Mouse (Mus musculus) forebrain, postnatal 0 days (tissue): ENCODE data around the gene Spice1. TPM values are rescaled to one million over a fixed set of nuclear protein-coding genes. Genes with fewer than 3 reads are reported as not detected.

ENCODE experiments used
- ATAC-seq: fragments of 200-750 bp; cut with Nextera tagmentation; 2 replicates; pipeline ENCODE4 v1.8.0; 2017; ENCODE audit warnings: mild to moderate bottlenecking, moderate library complexity
- DNase-seq: peaks from one replicate; pipeline ENCODE4 v3.0.0-alpha.2; 2015
- H3K27ac ChIP-seq: fragments of 300-500 bp; sonication (generic); 2 replicates; pipeline ENCODE4 v1.5.1; 2014; ENCODE audit warnings: low read depth, mild to moderate bottlenecking, antibody characterized with exemption, low read length, moderate library complexity, mixed read lengths
- H3K27me3 ChIP-seq: fragments of 300-500 bp; sonication (generic); 2 replicates; pipeline ENCODE4 v1.6.1; 2014; ENCODE audit warnings: mild to moderate bottlenecking, low read length, mixed read lengths; ENCODE audit not compliant: insufficient read depth
- H3K36me3 ChIP-seq: fragments of 300-500 bp; sonication (generic); 2 replicates; pipeline ENCODE4 v1.6.1; 2014; ENCODE audit warnings: mild to moderate bottlenecking, moderate library complexity; ENCODE audit not compliant: insufficient read depth
- H3K4me1 ChIP-seq: fragments of 300-500 bp; sonication (generic); 2 replicates; pipeline ENCODE4 v1.6.1; 2014; ENCODE audit warnings: antibody characterized with exemption; ENCODE audit not compliant: insufficient read depth
- H3K4me2 ChIP-seq: fragments of 300-500 bp; sonication (generic); 2 replicates; pipeline ENCODE4 v1.6.1; 2014; ENCODE audit warnings: low read depth, mild to moderate bottlenecking, moderate library complexity
- H3K4me3 ChIP-seq: fragments of 300-500 bp; sonication (generic); 2 replicates; pipeline ENCODE4 v1.5.1; 2014; ENCODE audit warnings: low read depth, low read length, mixed read lengths
- H3K9ac ChIP-seq: fragments of 300-500 bp; sonication (generic); 2 replicates; pipeline ENCODE4 v1.6.1; 2014; ENCODE audit warnings: mild to moderate bottlenecking
- H3K9me3 ChIP-seq: fragments of 300-500 bp; sonication (generic); 2 replicates; pipeline ENCODE4 v1.6.1; 2016; ENCODE audit warnings: low read length
- CTCF ChIP-seq: sonication (generic); IDR thresholded peaks from 2 replicates; pipeline ENCODE4 v1.5.1; 2016; ENCODE audit warnings: antibody characterized with exemption, control low read depth, low read depth
- WGBS: fragments of 180-500 bp; shearing (Covaris S2); extraction: QIAGEN DNeasy Blood & Tissue Kit; methylation state at CpG from one replicate; pipeline ENCODE4 v1.1.7; 2014; 5-methylcytosine and 5-hydroxymethylcytosine counted together
- polyA plus RNA-seq: library from polyadenylated mRNA; unstranded; fragments of >200 nt; fragmentation: Nextera tagmentation; extraction: Ambion mirVana; gene quantifications from 2 replicates; pipeline ENCODE4 v1.2.1, GENCODE M21; 2015
- total RNA-seq: library from RNA; depleted of rRNA; stranded (reverse); fragments of >200 nt; gene quantifications from 2 replicates; pipeline ENCODE4 v1.2.3, GENCODE M21; 2014

Spice1 gene
- total and polyA plus RNA-seq, 2 experiments from 2014 or later: 12.0 to 14.5 TPM

GRCm38 (mm10) chr16:44394577-44395243 is 47.8 kb downstream of the Spice1 start, which contains the start of gene Cfap44:
Gene Cfap44, plus strand, starts transcription at chr16:44394796.
- H3K4me1 ChIP-seq: 0 out of 2 replicates have a peak, but pooled peaks cover 8% of the 10 kb centered on the region
- peak; percentile 96 for DNase-seq
- H3K9me3 ChIP-seq: no peaks in the 10 kb centered on the region
- peak within 1 kb of the TSS; percentile 39 for H3K9ac ChIP-seq
- H3K4me3 ChIP-seq: peak within 1 kb of the TSS; percentile 43
- under 1% methylated on average over 17 of the region's 17 CpGs for WGBS
- ATAC-seq: peak; percentile 89
- peak within 1 kb of the TSS; percentile 40; the same call in 1 of the 2 replicates for H3K27ac ChIP-seq
- H3K27me3 ChIP-seq: no peaks in the 10 kb centered on the region
- peak within 1 kb of the TSS; percentile 65 for H3K4me2 ChIP-seq
- peak; percentile 49 for TF ChIP-seq CTCF
- H3K36me3 ChIP-seq: no peaks in the 10 kb centered on the region

- 96% methylated on average over 5 of the region's 5 CpGs for WGBS
- Histone ChIP-seq H3K4me3 (no peak overlapping the region), H3K27me3 (no peaks in the 10 kb centered on the region), H3K36me3 (no peaks in the 10 kb centered on the region), H3K4me1 (no peaks in the 10 kb centered on the region), H3K4me2 (no peak overlapping the region), H3K9me3 (no peaks in the 10 kb centered on the region), H3K9ac (no peak overlapping the region), H3K27ac (no peak overlapping the region)
- TF ChIP-seq CTCF: no peak
- no peak for DNase-seq
- no peak for ATAC-seq
Measured at GRCm38 (mm10) chr16:44404933-44405332, 58.0 kb downstream of the Spice1 start.

- Histone ChIP-seq H3K9me3 (no peaks in the 10 kb centered on the region), H3K27me3 (no peaks in the 10 kb centered on the region), H3K9ac (no peak overlapping the region), H3K27ac (no peak overlapping the region), H3K4me2 (no peak overlapping the region), H3K4me3 (no peak overlapping the region), H3K4me1 (no peaks in the 10 kb centered on the region), H3K36me3 (no peaks in the 10 kb centered on the region)
- WGBS: 89% methylated on average over 5 of the region's 5 CpGs
- TF ChIP-seq CTCF: no peak
- ATAC-seq: no peak
- no peak for DNase-seq
Measured at GRCm38 (mm10) chr16:44407211-44407610, 60.3 kb downstream of the Spice1 start.

GRCm38 (mm10) chr16:44408290-44408689 is 61.4 kb downstream of the Spice1 start:
- Histone ChIP-seq H3K9me3 (no peaks in the 10 kb centered on the region), H3K4me3 (no peak overlapping the region), H3K4me2 (no peak overlapping the region), H3K27me3 (no peaks in the 10 kb centered on the region), H3K27ac (no peak overlapping the region), H3K9ac (no peak overlapping the region), H3K4me1 (no peaks in the 10 kb centered on the region), H3K36me3 (no peaks in the 10 kb centered on the region)
- DNase-seq (no peak), ATAC-seq (no peak)
- TF ChIP-seq CTCF: no peak
- WGBS: 94% methylated on average over 2 of the region's 2 CpGs

GRCm38 (mm10) chr16:44410176-44410575 is 63.3 kb downstream of the Spice1 start:
- Histone ChIP-seq H3K27me3 (no peaks in the 10 kb centered on the region), H3K4me3 (no peak overlapping the region), H3K9ac (no peak overlapping the region), H3K9me3 (no peaks in the 10 kb centered on the region), H3K27ac (no peak overlapping the region), H3K4me2 (no peak overlapping the region), H3K36me3 (no peaks in the 10 kb centered on the region), H3K4me1 (no peaks in the 10 kb centered on the region)
- TF ChIP-seq CTCF: no peak
- ATAC-seq (no peak), DNase-seq (no peak)
- 45% methylated on average over 6 of the region's 6 CpGs for WGBS

GRCm38 (mm10) chr16:44417596-44417995 is 70.7 kb downstream of the Spice1 start:
- no peak overlapping the region for H3K4me3 ChIP-seq
- H3K27ac ChIP-seq: no peak overlapping the region
- H3K4me1 ChIP-seq: no peaks in the 10 kb centered on the region
- no peaks in the 10 kb centered on the region for H3K27me3 ChIP-seq
- peak; percentile 27 for DNase-seq
- WGBS: 62% methylated on average over 8 of the region's 8 CpGs
- H3K4me2 ChIP-seq: 0 out of 2 replicates have a peak overlapping the region, but pooled peaks have one; percentile 3
- H3K9ac ChIP-seq: no peak overlapping the region
- no peak for TF ChIP-seq CTCF
- no peaks in the 10 kb centered on the region for H3K36me3 ChIP-seq
- ATAC-seq: no peak; the same call in 1 of the 2 replicates
- no peaks in the 10 kb centered on the region for H3K9me3 ChIP-seq

GRCm38 (mm10) chr16:44421735-44422134 is 74.8 kb downstream of the Spice1 start:
- no peak for TF ChIP-seq CTCF
- WGBS: 90% methylated on average over 8 of the region's 8 CpGs
- no peak overlapping the region for H3K4me2 ChIP-seq
- H3K27ac ChIP-seq: no peak overlapping the region
- H3K9ac ChIP-seq: no peak overlapping the region
- H3K27me3 ChIP-seq: no peaks in the 10 kb centered on the region
- H3K36me3 ChIP-seq: no peaks in the 10 kb centered on the region
- no peak overlapping the region for H3K4me3 ChIP-seq
- no peak for DNase-seq
- H3K9me3 ChIP-seq: no peaks in the 10 kb centered on the region
- no peak for ATAC-seq
- peaks cover 2% of the 10 kb centered on the region; the same call in 1 of the 2 replicates for H3K4me1 ChIP-seq
